Comparison of ENCODE assay signal across 13 mouse cellular contexts in the genomic region with DNA sequence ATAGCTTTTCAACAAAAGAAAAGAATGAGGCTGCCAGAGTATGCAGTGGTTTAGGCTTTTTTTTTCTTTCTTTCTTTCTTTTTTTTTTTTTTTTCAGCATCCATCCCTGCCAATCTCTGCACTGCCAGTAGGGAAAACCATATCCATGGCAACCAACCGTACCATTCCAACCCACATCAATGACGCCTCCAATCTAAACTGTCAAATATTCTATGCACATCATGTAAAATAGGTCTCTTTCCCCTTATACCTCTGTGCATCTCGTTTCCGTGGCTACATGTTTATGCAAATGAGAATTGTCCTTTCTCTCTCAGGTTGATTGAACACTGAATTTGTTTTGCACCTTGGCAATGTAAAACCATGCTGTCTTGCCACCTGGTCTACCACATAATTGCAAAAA.
A peak's percentile ranks its signal among the peaks of the same experiment; 100 is the strongest.
DNase-seq lines count a peak whose midpoint lies in the region; ATAC-seq and TF ChIP-seq lines count a peak whose summit lies in the region.
"Had no signal": no experiment of that assay in that cellular context is flagged by ENCODE, and none has a peak within 500 bp of the region (broad histone marks: within the 10 kb centered on the region; RNA-seq: fewer than 3 reads in every experiment).

No protein-coding gene starts in this region.

- no peaks in the 10 kb centered on the region for H3K27me3 ChIP-seq in forebrain, embryonic 14.5 days (replicated peaks; ENCODE audit: control insufficient read depth, insufficient read depth, low read length)
- no peaks in the 10 kb centered on the region for H3K27me3 ChIP-seq in neural tube, embryonic 15.5 days (replicated peaks)
- H3K27me3 ChIP-seq: embryonic facial prominence, embryonic 13.5 days; stomach, embryonic 15.5 days had no signal

- H3K27ac ChIP-seq in left cerebral cortex, adult 2 months: peak overlapping the region; percentile 2; the same call in 1 of the 2 replicates
- H3K27ac ChIP-seq in forebrain, embryonic 14.5 days (ENCODE audit: low read depth, low read length): peak overlapping the region; percentile 68; the same call in 1 of the 2 replicates
- peak overlapping the region; percentile 71 for H3K27ac ChIP-seq in neural tube, embryonic 15.5 days (replicated peaks)
- H3K27ac ChIP-seq: embryonic facial prominence, embryonic 13.5 days; stomach, embryonic 15.5 days had no signal

- peaks cover 11% of the 10 kb centered on the region for H3K4me1 ChIP-seq in forebrain, embryonic 14.5 days (ENCODE audit: control insufficient read depth, insufficient read depth, low read length)
- H3K4me1 ChIP-seq in neural tube, embryonic 15.5 days: peaks cover 10% of the 10 kb centered on the region; the same call in 1 of the 2 replicates
- H3K4me1 ChIP-seq: embryonic facial prominence, embryonic 13.5 days; stomach, embryonic 15.5 days had no signal

- 6% methylated on average over 4 of the region's 4 CpGs for WGBS in forebrain, embryonic 14.5 days
- WGBS in neural tube, embryonic 15.5 days: 33% methylated on average over 4 of the region's 4 CpGs

- no peak overlapping the region for H3K4me2 ChIP-seq in forebrain, embryonic 14.5 days (ENCODE audit: low read length)
- peak overlapping the region; percentile 20; the same call in 1 of the 2 replicates for H3K4me2 ChIP-seq in neural tube, embryonic 15.5 days
- H3K4me2 ChIP-seq: embryonic facial prominence, embryonic 13.5 days; lung, embryonic 14.5 days; stomach, embryonic 15.5 days had no signal

- TF ChIP-seq CTCF in left cerebral cortex, adult 2 months (IDR thresholded peaks at IDR 0.05): no peak; the same call in 1 of the 2 replicates

- intact Hi-C loops in left cerebral cortex, adult 2 months (cut with DNase I): no loop called here

- H3K36me3 ChIP-seq in forebrain, embryonic 14.5 days (ENCODE audit: control insufficient read depth, insufficient read depth, low read length): no peaks in the 10 kb centered on the region
- no peaks in the 10 kb centered on the region for H3K36me3 ChIP-seq in neural tube, embryonic 15.5 days
- H3K36me3 ChIP-seq: embryonic facial prominence, embryonic 13.5 days; stomach, embryonic 15.5 days had no signal

- no peak for DNase-seq in left cerebral cortex, adult 2 months (ENCODE audit: extremely low spot score in 1 of 2, low spot score in 2 of 2)
- DNase-seq in left cerebral cortex, adult 8-10 months (ENCODE audit: low spot score in 2 of 2): no peak
- peak; percentile 92 for DNase-seq in forebrain, embryonic 14.5 days (ENCODE audit: low spot score)
- peak; percentile 20 for DNase-seq in layer of hippocampus, adult 9-11 months
- DNase-seq in embryo, embryonic 9.5 days (ENCODE audit: extremely low spot score): no peak
- no peak for DNase-seq in urinary bladder, adult 18-20 months (ENCODE audit: low spot score in 2 of 2)
- DNase-seq: cerebellum, adult 18-20 months; gastrocnemius, postnatal 14 days; kidney, adult 9 months; lung, embryonic 14.5 days had no signal

- no peak overlapping the region for H3K4me3 ChIP-seq in left cerebral cortex, adult 2 months
- H3K4me3 ChIP-seq in forebrain, embryonic 14.5 days (ENCODE audit: low read depth, low read length): no peak overlapping the region
- H3K4me3 ChIP-seq in neural tube, embryonic 15.5 days (replicated peaks): no peak overlapping the region
- H3K4me3 ChIP-seq: embryonic facial prominence, embryonic 13.5 days; stomach, embryonic 15.5 days had no signal

- peak; percentile 93 for ATAC-seq in forebrain, embryonic 14.5 days
- peak; percentile 92 for ATAC-seq in neural tube, embryonic 15.5 days (ENCODE audit: low FRiP score)

- no peaks in the 10 kb centered on the region for H3K9me3 ChIP-seq in forebrain, embryonic 14.5 days (replicated peaks; ENCODE audit: control insufficient read depth, low read length)
- no peaks in the 10 kb centered on the region for H3K9me3 ChIP-seq in neural tube, embryonic 15.5 days (replicated peaks)
- H3K9me3 ChIP-seq: embryonic facial prominence, embryonic 13.5 days; stomach, embryonic 15.5 days had no signal

- no peak overlapping the region for H3K9ac ChIP-seq in forebrain, embryonic 14.5 days (ENCODE audit: low read length)
- H3K9ac ChIP-seq in neural tube, embryonic 15.5 days (replicated peaks): no peak overlapping the region
- H3K9ac ChIP-seq: embryonic facial prominence, embryonic 13.5 days; lung, embryonic 14.5 days; stomach, embryonic 15.5 days had no signal

Comparison
In these comparisons a context has a peak if more than half of its experiments do, and no peak if none do; other contexts are left out.
1. DNase-seq: peak in forebrain, embryonic 14.5 days (single experiment) and layer of hippocampus, adult 9-11 months (single experiment); none in left cerebral cortex, adult 2 months (0 of 2), left cerebral cortex, adult 8-10 months (0 of 2), embryo, embryonic 9.5 days (single experiment) and urinary bladder, adult 18-20 months (0 of 2).
2. H3K27ac ChIP-seq: peak in every context shown above with its lines; median percentile 71 in neural tube, embryonic 15.5 days; 68 in forebrain, embryonic 14.5 days; 2 in left cerebral cortex, adult 2 months.